Mouse (Mus musculus) lung, adult 2 months (tissue): Measurements from ENCODE around the gene Sacs.

Experiments used
- CTCF ChIP-seq: fragments of 200-500 bp; IDR thresholded peaks from 2 replicates; pipeline ENCODE4 v1.5.1; 2011; ENCODE audit warnings: mild to moderate bottlenecking, low read length, control low read depth; ENCODE audit not compliant: insufficient read depth
- POLR2A ChIP-seq: fragments of 200-500 bp; IDR thresholded peaks from 2 replicates; pipeline ENCODE4 v1.6.1; 2011; ENCODE audit warnings: low read depth, mild to moderate bottlenecking, control low read depth, low read length, borderline replicate concordance; ENCODE audit errors: extremely low read depth

DNA sequence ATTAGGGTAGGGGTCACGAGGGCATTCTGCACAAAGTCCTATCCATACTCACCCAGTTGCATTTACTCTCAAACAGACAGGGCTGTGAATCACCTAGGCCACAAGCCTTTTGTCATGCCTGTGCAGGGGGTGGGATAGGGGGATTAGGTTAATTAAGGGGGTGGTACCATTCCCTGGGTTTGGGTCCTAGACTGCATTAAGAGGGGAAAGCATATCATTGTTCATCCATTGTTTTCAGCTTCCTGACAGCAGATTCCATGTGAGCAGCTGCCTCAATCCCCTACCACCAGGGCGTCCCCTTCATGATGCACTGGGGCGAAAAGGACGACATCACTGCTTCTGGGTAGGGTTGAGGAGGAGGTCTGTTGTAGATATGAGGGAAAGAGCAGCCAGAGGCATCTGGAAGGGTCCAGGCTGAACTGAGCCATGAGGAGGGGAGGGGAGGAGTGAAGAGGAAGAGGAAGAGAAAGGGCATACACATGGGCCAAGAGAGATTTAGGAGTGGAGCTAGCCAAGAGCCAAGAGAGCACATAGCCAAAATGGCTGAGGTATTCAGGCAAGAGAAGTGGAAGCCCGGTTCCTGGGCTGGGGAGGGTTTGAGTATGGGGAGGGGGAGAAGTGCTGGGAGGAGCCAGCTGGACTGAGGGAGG lies 3.8 kb upstream of the Sacs start:
- TF ChIP-seq CTCF = no peak
- TF ChIP-seq POLR2A = no peak
